Mouse (Mus musculus): Measurements from ENCODE around the gene Fyn. TPM values are rescaled to one million over a fixed set of nuclear protein-coding genes. Genes with fewer than 3 reads are reported as not detected.

Fyn gene
- total and polyA plus RNA-seq, 2 experiments from 2014 or later = 10.8 to 24.1 TPM

DNA sequence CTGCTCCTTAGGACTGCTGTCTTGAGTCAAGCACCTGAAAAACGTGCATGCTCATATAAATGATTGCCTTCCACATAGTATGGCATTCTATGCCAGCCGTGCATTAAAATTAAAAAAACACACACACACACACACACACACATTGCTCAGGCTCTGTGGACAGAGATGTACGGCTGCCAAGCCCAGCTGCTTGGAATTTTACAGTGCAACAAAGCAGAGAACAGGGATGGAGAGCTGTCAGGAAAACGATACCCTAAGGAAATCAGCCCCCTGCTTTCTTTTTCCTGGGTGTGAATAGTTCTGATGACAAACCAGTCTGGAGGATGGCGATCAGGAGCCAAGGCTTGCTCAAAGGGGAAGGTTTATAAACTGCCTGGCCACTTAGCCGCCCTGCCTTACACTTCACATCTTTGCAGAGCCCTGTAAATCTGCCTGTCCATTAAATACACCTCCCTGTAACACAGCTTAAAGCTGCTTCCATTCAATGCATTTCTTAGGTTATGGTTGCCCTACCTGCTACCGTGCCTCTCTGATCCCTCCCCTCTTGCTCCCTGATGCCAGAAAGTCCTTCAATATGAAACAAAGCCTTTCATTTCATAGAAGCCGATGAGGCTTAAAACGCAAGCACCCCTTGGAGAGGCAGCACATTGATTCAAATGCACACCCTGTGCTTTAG lies 228.6 kb downstream of the Fyn start:
- Histone ChIP-seq H3K27ac (ENCODE audit: low read depth) (no peak overlapping the region), H3K9ac (replicated peaks; ENCODE audit: low read depth, low read length) (no peak overlapping the region), H3K9me3 (replicated peaks; ENCODE audit: control insufficient read depth, low read length) (no peaks in the 10 kb centered on the region), H3K4me1 (ENCODE audit: control insufficient read depth, insufficient read depth) (peaks cover 4% of the 10 kb centered on the region; the same call in 1 of the 2 replicates), H3K36me3 (replicated peaks; ENCODE audit: control insufficient read depth, insufficient read depth, low read length) (no peaks in the 10 kb centered on the region), H3K4me3 (ENCODE audit: low read depth, low read length) (no peak overlapping the region), H3K4me2 (ENCODE audit: low read depth, low read length) (no peak overlapping the region), H3K27me3 (ENCODE audit: control insufficient read depth, insufficient read depth, low read length) (no peaks in the 10 kb centered on the region)
- ATAC-seq (ENCODE audit: insufficient read depth, low read depth) = no peak
- no peak for TF ChIP-seq CTCF (IDR thresholded peaks at IDR 0.05; ENCODE audit: low read depth)
- no peak for TF ChIP-seq EP300 (IDR thresholded peaks at IDR 0.05; ENCODE audit: low read depth)
- WGBS = 46% methylated on average over 9 of the region's 9 CpGs
- no peak for DNase-seq (ENCODE audit: low spot score)

- H3K27me3 ChIP-seq (ENCODE audit: control insufficient read depth, insufficient read depth, low read length) = no peaks in the 10 kb centered on the region
- H3K4me2 ChIP-seq (ENCODE audit: low read depth, low read length) = no peak overlapping the region
- DNase-seq (ENCODE audit: low spot score) (no peak), ATAC-seq (ENCODE audit: insufficient read depth, low read depth) (no peak)
- peaks cover 4% of the 10 kb centered on the region; the same call in 1 of the 2 replicates for H3K4me1 ChIP-seq (ENCODE audit: control insufficient read depth, insufficient read depth)
- WGBS = 53% methylated on average over 3 of the region's 3 CpGs
- H3K9me3 ChIP-seq (replicated peaks; ENCODE audit: control insufficient read depth, low read length) = no peaks in the 10 kb centered on the region
- no peak overlapping the region for H3K9ac ChIP-seq (replicated peaks; ENCODE audit: low read depth, low read length)
- no peak overlapping the region for H3K27ac ChIP-seq (ENCODE audit: low read depth)
- H3K4me3 ChIP-seq (ENCODE audit: low read depth, low read length) = no peak overlapping the region
- H3K36me3 ChIP-seq (replicated peaks; ENCODE audit: control insufficient read depth, insufficient read depth, low read length) = no peaks in the 10 kb centered on the region
- no peak for TF ChIP-seq EP300 (IDR thresholded peaks at IDR 0.05; ENCODE audit: low read depth)
- TF ChIP-seq CTCF (IDR thresholded peaks at IDR 0.05; ENCODE audit: low read depth) = no peak
These were observed 229.1 kb downstream of the Fyn start for GRCm38 (mm10) chr10:39597792-39598183.

GRCm38 (mm10) chr10:39599601-39600000 lies 230.9 kb downstream of the Fyn start:
- ATAC-seq (ENCODE audit: insufficient read depth, low read depth) = no peak

GRCm38 (mm10) chr10:39600115-39600514 lies 231.5 kb downstream of the Fyn start:
- ATAC-seq (ENCODE audit: insufficient read depth, low read depth) (no peak), DNase-seq (ENCODE audit: low spot score) (no peak)
- Histone ChIP-seq H3K27me3 (ENCODE audit: control insufficient read depth, insufficient read depth, low read length) (no peaks in the 10 kb centered on the region), H3K27ac (ENCODE audit: low read depth) (no peak overlapping the region), H3K36me3 (replicated peaks; ENCODE audit: control insufficient read depth, insufficient read depth, low read length) (no peaks in the 10 kb centered on the region), H3K9me3 (replicated peaks; ENCODE audit: control insufficient read depth, low read length) (peaks cover 9% of the 10 kb centered on the region), H3K4me2 (ENCODE audit: low read depth, low read length) (no peak overlapping the region), H3K9ac (replicated peaks; ENCODE audit: low read depth, low read length) (no peak overlapping the region), H3K4me1 (ENCODE audit: control insufficient read depth, insufficient read depth) (peaks cover 4% of the 10 kb centered on the region; the same call in 1 of the 2 replicates), H3K4me3 (ENCODE audit: low read depth, low read length) (no peak overlapping the region)
- no peak for TF ChIP-seq CTCF (IDR thresholded peaks at IDR 0.05; ENCODE audit: low read depth)
- no peak for TF ChIP-seq EP300 (IDR thresholded peaks at IDR 0.05; ENCODE audit: low read depth)
- WGBS = 67% methylated on average over 1 of the region's 1 CpGs

More at GRCm38 (mm10) chr10:39599601-39600000, 230.9 kb downstream of the Fyn start:
- no peak overlapping the region for H3K4me3 ChIP-seq (ENCODE audit: low read depth, low read length)
- no peak overlapping the region for H3K27ac ChIP-seq (ENCODE audit: low read depth)
- DNase-seq (ENCODE audit: low spot score) = no peak
- H3K4me2 ChIP-seq (ENCODE audit: low read depth, low read length) = no peak overlapping the region
- peaks cover 4% of the 10 kb centered on the region; the same call in 1 of the 2 replicates for H3K4me1 ChIP-seq (ENCODE audit: control insufficient read depth, insufficient read depth)
- TF ChIP-seq EP300 (IDR thresholded peaks at IDR 0.05; ENCODE audit: low read depth) (no peak), CTCF (IDR thresholded peaks at IDR 0.05; ENCODE audit: low read depth) (no peak)
- H3K9me3 ChIP-seq (replicated peaks; ENCODE audit: control insufficient read depth, low read length) = peaks cover 4% of the 10 kb centered on the region
- H3K27me3 ChIP-seq (ENCODE audit: control insufficient read depth, insufficient read depth, low read length) = no peaks in the 10 kb centered on the region
- WGBS = 79% methylated on average over 4 of the region's 4 CpGs
- no peak overlapping the region for H3K9ac ChIP-seq (replicated peaks; ENCODE audit: low read depth, low read length)
- no peaks in the 10 kb centered on the region for H3K36me3 ChIP-seq (replicated peaks; ENCODE audit: control insufficient read depth, insufficient read depth, low read length)

- Histone ChIP-seq H3K9ac (replicated peaks; ENCODE audit: low read depth, low read length) (no peak overlapping the region), H3K4me3 (ENCODE audit: low read depth, low read length) (no peak overlapping the region), H3K4me2 (ENCODE audit: low read depth, low read length) (no peak overlapping the region), H3K27me3 (ENCODE audit: control insufficient read depth, insufficient read depth, low read length) (no peaks in the 10 kb centered on the region), H3K36me3 (replicated peaks; ENCODE audit: control insufficient read depth, insufficient read depth, low read length) (no peaks in the 10 kb centered on the region), H3K27ac (ENCODE audit: low read depth) (no peak overlapping the region), H3K4me1 (ENCODE audit: control insufficient read depth, insufficient read depth) (peaks cover 4% of the 10 kb centered on the region; the same call in 1 of the 2 replicates), H3K9me3 (replicated peaks; ENCODE audit: control insufficient read depth, low read length) (peaks cover 11% of the 10 kb centered on the region)
- TF ChIP-seq EP300 (IDR thresholded peaks at IDR 0.05; ENCODE audit: low read depth) (no peak), CTCF (IDR thresholded peaks at IDR 0.05; ENCODE audit: low read depth) (no peak)
- whole genome bisulfite sequencing = 57% methylated on average over 5 of the region's 5 CpGs
- ATAC-seq (ENCODE audit: insufficient read depth, low read depth) = no peak
- DNase-seq (ENCODE audit: low spot score) = no peak
These were observed 232.4 kb downstream of the Fyn start for GRCm38 (mm10) chr10:39601068-39601467.

GRCm38 (mm10) chr10:39606434-39606833 lies 237.8 kb downstream of the Fyn start:
- H3K4me1 ChIP-seq (ENCODE audit: control insufficient read depth, insufficient read depth) = no peaks in the 10 kb centered on the region
- no peak overlapping the region for H3K4me2 ChIP-seq (ENCODE audit: low read depth, low read length)
- no peak for DNase-seq (ENCODE audit: low spot score)
- no peak for ATAC-seq (ENCODE audit: insufficient read depth, low read depth)
- peaks cover 11% of the 10 kb centered on the region for H3K9me3 ChIP-seq (replicated peaks; ENCODE audit: control insufficient read depth, low read length)
- no peak overlapping the region for H3K9ac ChIP-seq (replicated peaks; ENCODE audit: low read depth, low read length)
- TF ChIP-seq EP300 (IDR thresholded peaks at IDR 0.05; ENCODE audit: low read depth) = no peak
- H3K36me3 ChIP-seq (replicated peaks; ENCODE audit: control insufficient read depth, insufficient read depth, low read length) = no peaks in the 10 kb centered on the region
- 91% methylated on average over 1 of the region's 1 CpGs for WGBS
- no peak overlapping the region for H3K27ac ChIP-seq (ENCODE audit: low read depth)
- H3K27me3 ChIP-seq (ENCODE audit: control insufficient read depth, insufficient read depth, low read length) = no peaks in the 10 kb centered on the region
- H3K4me3 ChIP-seq (ENCODE audit: low read depth, low read length) = no peak overlapping the region
